Mouse (Mus musculus) heart, embryonic 16.5 days (tissue): ENCODE measurements around the gene Pfas. TPM values are rescaled to one million over a fixed set of nuclear protein-coding genes. Genes with fewer than 3 reads are reported as not detected.
A peak's percentile ranks its signal among the peaks of the same experiment; 100 is the strongest.
"Not testable (repeated sequence)": the region's sequence is repeated elsewhere in the genome, so short reads cannot be mapped to it uniquely, and the experiment has no call there.

ENCODE experiments used
- ATAC-seq: fragments of 200-750 bp; cut with Nextera tagmentation; replicated peaks from 2 replicates; pipeline ENCODE4 v1.8.0; 2017; ENCODE audit warnings: moderate number of reproducible peaks; ENCODE audit not compliant: insufficient read depth, low FRiP score; ENCODE audit errors: extremely low read depth
- H3K27ac ChIP-seq: fragments of 300-500 bp; sonication (generic); 2 replicates; pipeline ENCODE4 v1.5.1; 2014; ENCODE audit warnings: mild to moderate bottlenecking, low read length, control low read depth, moderate library complexity
- H3K27me3 ChIP-seq: fragments of 300-500 bp; sonication (generic); 2 replicates; pipeline ENCODE4 v1.6.1; 2014; ENCODE audit warnings: low read length, mixed read lengths; ENCODE audit not compliant: control insufficient read depth, insufficient read depth
- H3K36me3 ChIP-seq: fragments of 300-500 bp; sonication (generic); 2 replicates; pipeline ENCODE4 v1.6.1; 2014; ENCODE audit not compliant: control insufficient read depth, insufficient read depth
- H3K4me1 ChIP-seq: fragments of 300-500 bp; sonication (generic); 2 replicates; pipeline ENCODE4 v1.6.1; 2014; ENCODE audit warnings: low read length, mixed read lengths; ENCODE audit not compliant: control insufficient read depth, insufficient read depth
- H3K4me2 ChIP-seq: fragments of 300-500 bp; sonication (generic); 2 replicates; pipeline ENCODE4 v1.6.1; 2014; ENCODE audit warnings: low read depth, mild to moderate bottlenecking, control low read depth, low read length
- H3K4me3 ChIP-seq: fragments of 300-500 bp; sonication (generic); 2 replicates; pipeline ENCODE4 v1.5.1; 2014; ENCODE audit warnings: mild to moderate bottlenecking, control low read depth, low read length
- H3K9ac ChIP-seq: fragments of 300-500 bp; sonication (generic); 2 replicates; pipeline ENCODE4 v1.6.1; 2014; ENCODE audit warnings: low read length, control low read depth
- H3K9me3 ChIP-seq: fragments of 300-500 bp; sonication (generic); replicated peaks from 2 replicates; pipeline ENCODE4 v1.6.1; 2016; ENCODE audit warnings: low read length; ENCODE audit not compliant: control insufficient read depth
- WGBS: fragments of 180-500 bp; shearing (Covaris S2); extraction: QIAGEN DNeasy Blood & Tissue Kit; methylation state at CpG from one replicate; pipeline ENCODE4 v1.1.7; 2014; 5-methylcytosine and 5-hydroxymethylcytosine counted together
- polyA plus RNA-seq: library from polyadenylated mRNA; unstranded; fragments of >200 nt; fragmentation: Nextera tagmentation; extraction: Ambion mirVana; gene quantifications from 2 replicates; pipeline ENCODE4 v1.2.1, GENCODE M21; 2015

Pfas gene
- polyA plus RNA-seq, 1 experiment from 2014 or later: 19.2 TPM

- H3K9me3 ChIP-seq: no peaks in the 10 kb centered on the region
- ATAC-seq: no peak
- H3K9ac ChIP-seq: no peak overlapping the region; the same call in 1 of the 2 replicates
- no peak overlapping the region for H3K4me2 ChIP-seq
- H3K27me3 ChIP-seq: no peaks in the 10 kb centered on the region
- WGBS: 86% methylated on average over 11 of the region's 11 CpGs
- H3K36me3 ChIP-seq: no peaks in the 10 kb centered on the region
- no peak overlapping the region for H3K4me3 ChIP-seq
- peaks cover 36% of the 10 kb centered on the region for H3K4me1 ChIP-seq
- H3K27ac ChIP-seq: no peak overlapping the region
Measured at GRCm38 (mm10) chr11:68968752-68969151, 39.5 kb downstream of the Pfas start.

GRCm38 (mm10) chr11:68967337-68968282 lies 40.6 kb downstream of the Pfas start, which contains the start of gene Slc25a35:
Gene Slc25a35, plus strand, starts transcription at chr11:68968131.
- Histone ChIP-seq H3K4me3 (peak within 1 kb of the TSS; percentile 75), H3K36me3 (no peaks in the 10 kb centered on the region), H3K9ac (peak within 1 kb of the TSS; percentile 74), H3K4me1 (peaks cover 32% of the 10 kb centered on the region), H3K9me3 (no peaks in the 10 kb centered on the region), H3K27me3 (no peaks in the 10 kb centered on the region), H3K4me2 (peak within 1 kb of the TSS; percentile 96), H3K27ac (peak within 1 kb of the TSS; percentile 43; the same call in 1 of the 2 replicates)
- WGBS: under 1% methylated on average over 50 of the region's 50 CpGs
- ATAC-seq: peak; percentile 92

GRCm38 (mm10) chr11:68966554-68966953 lies 41.7 kb downstream of the Pfas start:
- H3K4me2 ChIP-seq: no peak overlapping the region
- WGBS: 38% methylated on average over 1 of the region's 1 CpGs
- no peaks in the 10 kb centered on the region for H3K9me3 ChIP-seq
- no peaks in the 10 kb centered on the region for H3K36me3 ChIP-seq
- H3K27ac ChIP-seq: no peak overlapping the region
- no peak for ATAC-seq
- no peaks in the 10 kb centered on the region for H3K27me3 ChIP-seq
- H3K4me1 ChIP-seq: peaks cover 25% of the 10 kb centered on the region
- H3K4me3 ChIP-seq: no peak overlapping the region
- H3K9ac ChIP-seq: no peak overlapping the region

GRCm38 (mm10) chr11:68965845-68966244 lies 42.4 kb downstream of the Pfas start:
- no peak overlapping the region for H3K4me2 ChIP-seq
- H3K4me1 ChIP-seq: peaks cover 18% of the 10 kb centered on the region
- no peak for ATAC-seq
- no peak overlapping the region for H3K27ac ChIP-seq
- H3K9ac ChIP-seq: no peak overlapping the region
- H3K9me3 ChIP-seq: no peaks in the 10 kb centered on the region
- 24% methylated on average over 3 of the region's 3 CpGs for WGBS
- H3K27me3 ChIP-seq: no peaks in the 10 kb centered on the region
- H3K36me3 ChIP-seq: no peaks in the 10 kb centered on the region
- no peak overlapping the region for H3K4me3 ChIP-seq

- no peaks in the 10 kb centered on the region for H3K27me3 ChIP-seq
- no peaks in the 10 kb centered on the region for H3K36me3 ChIP-seq
- peaks cover 11% of the 10 kb centered on the region for H3K4me1 ChIP-seq
- no peak overlapping the region for H3K9ac ChIP-seq
- H3K27ac ChIP-seq: no peak overlapping the region
- ATAC-seq: no peak
- no peaks in the 10 kb centered on the region for H3K9me3 ChIP-seq
- no peak overlapping the region for H3K4me3 ChIP-seq
- no peak overlapping the region for H3K4me2 ChIP-seq
Measured at GRCm38 (mm10) chr11:68965050-68965449, 43.2 kb downstream of the Pfas start.

GRCm38 (mm10) chr11:68963405-68963804 lies 44.9 kb downstream of the Pfas start:
- H3K27me3 ChIP-seq: no peaks in the 10 kb centered on the region
- H3K9ac ChIP-seq: no peak overlapping the region
- H3K4me3 ChIP-seq: no peak overlapping the region
- no peaks in the 10 kb centered on the region for H3K36me3 ChIP-seq
- no peak overlapping the region for H3K27ac ChIP-seq
- 66% methylated on average over 2 of the region's 2 CpGs for WGBS
- no peak for ATAC-seq
- H3K4me1 ChIP-seq: peaks cover 8% of the 10 kb centered on the region
- no peak overlapping the region for H3K4me2 ChIP-seq
- no peaks in the 10 kb centered on the region for H3K9me3 ChIP-seq

GRCm38 (mm10) chr11:68962159-68962558 lies 46.1 kb downstream of the Pfas start:
- not testable (repeated sequence) for H3K4me2 ChIP-seq, H3K27ac ChIP-seq, H3K4me1 ChIP-seq, H3K9me3 ChIP-seq, H3K27me3 ChIP-seq, ATAC-seq, H3K36me3 ChIP-seq, H3K4me3 ChIP-seq, H3K9ac ChIP-seq
- WGBS: 29% methylated on average over 11 of the region's 11 CpGs

- H3K9me3 ChIP-seq: no peaks in the 10 kb centered on the region
- H3K4me1 ChIP-seq: no peaks in the 10 kb centered on the region
- H3K27me3 ChIP-seq: no peaks in the 10 kb centered on the region
- H3K4me3 ChIP-seq: no peak overlapping the region
- ATAC-seq: no peak
- no peaks in the 10 kb centered on the region for H3K36me3 ChIP-seq
- no peak overlapping the region for H3K9ac ChIP-seq
- WGBS: 67% methylated on average over 3 of the region's 3 CpGs
- no peak overlapping the region for H3K27ac ChIP-seq
- no peak overlapping the region for H3K4me2 ChIP-seq
Measured at GRCm38 (mm10) chr11:68961596-68961995, 46.7 kb downstream of the Pfas start.

GRCm38 (mm10) chr11:68957971-68958370 lies 50.3 kb downstream of the Pfas start:
- no peak overlapping the region for H3K9ac ChIP-seq
- H3K27ac ChIP-seq: no peak overlapping the region; the same call in 1 of the 2 replicates
- H3K36me3 ChIP-seq: no peaks in the 10 kb centered on the region
- WGBS: 90% methylated on average over 1 of the region's 1 CpGs
- H3K9me3 ChIP-seq: no peaks in the 10 kb centered on the region
- ATAC-seq: no peak
- peaks cover 11% of the 10 kb centered on the region for H3K27me3 ChIP-seq
- peak overlapping the region; percentile 41 for H3K4me2 ChIP-seq
- H3K4me3 ChIP-seq: peak overlapping the region; percentile 46
- peaks cover 4% of the 10 kb centered on the region; the same call in 1 of the 2 replicates for H3K4me1 ChIP-seq
